Mouse (Mus musculus) bone marrow, adult 2 months (tissue): ENCODE results near the gene Mid1.
"Not testable (repeated sequence)": the region's sequence is repeated elsewhere in the genome, so short reads cannot be mapped to it uniquely, and the experiment has no call there.

ENCODE experiments used
- CTCF ChIP-seq: fragments of 200-500 bp; IDR thresholded peaks from 2 replicates; pipeline ENCODE4 v1.5.1; 2011; ENCODE audit warnings: low read length, control low read depth; ENCODE audit not compliant: control insufficient read depth, insufficient read depth
- POLR2A ChIP-seq: fragments of 200-500 bp; IDR thresholded peaks from 2 replicates; pipeline ENCODE4 v1.6.1; 2011; ENCODE audit warnings: low read depth, mild to moderate bottlenecking, control low read depth, low read length, borderline replicate concordance; ENCODE audit not compliant: control insufficient read depth

DNA sequence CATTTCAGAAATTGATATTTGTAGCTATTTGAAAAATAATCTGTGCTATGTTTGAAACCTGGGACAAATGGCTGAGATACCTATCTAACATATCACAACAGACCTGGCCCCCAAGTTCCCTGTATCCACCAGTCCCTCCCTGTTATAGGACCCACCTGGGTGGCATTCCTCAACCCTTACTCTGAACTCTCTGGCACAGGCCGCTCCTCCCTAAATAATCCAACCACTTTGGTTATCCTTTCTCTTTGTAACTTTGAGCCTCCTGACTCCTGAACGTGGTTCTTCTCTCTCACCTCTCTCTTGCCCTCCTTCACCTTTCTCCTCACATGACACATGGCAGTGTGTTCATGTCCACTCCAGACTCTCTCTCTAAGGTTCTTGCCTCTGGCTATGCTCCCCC lies 287.1 kb downstream of the Mid1 start:
- TF ChIP-seq CTCF, POLR2A: not testable (repeated sequence)
